Mouse (Mus musculus): ENCODE data around the gene Rbak. TPM values are rescaled to one million over a fixed set of nuclear protein-coding genes. Genes with fewer than 3 reads are reported as not detected.
A peak's percentile ranks its signal among the peaks of the same experiment; 100 is the strongest.
"Not testable (repeated sequence)": the region's sequence is repeated elsewhere in the genome, so short reads cannot be mapped to it uniquely, and the experiment has no call there.

The Rbak gene
- 5.0 and 5.6 TPM in 2 replicates for polyA plus RNA-seq (2015; fragmentation: Nextera tagmentation; extraction: Ambion mirVana)

- peak within 1 kb of the TSS; percentile 71 for H3K27ac ChIP-seq (ENCODE audit: low read length)
- ATAC-seq = peak; percentile 98
- H3K4me3 ChIP-seq (ENCODE audit: low read length) = peak within 1 kb of the TSS; percentile 72
- peak within 1 kb of the TSS; percentile 54 for H3K4me2 ChIP-seq (ENCODE audit: low read depth, low read length)
- H3K9me3 ChIP-seq (ENCODE audit: control insufficient read depth, low read length) = peaks cover 6% of the 10 kb centered on the region
- peaks cover 16% of the 10 kb centered on the region for H3K36me3 ChIP-seq (ENCODE audit: control insufficient read depth, insufficient read depth, low read length)
- under 1% methylated on average over 58 of the region's 58 CpGs for WGBS
- peaks cover 9% of the 10 kb centered on the region for H3K4me1 ChIP-seq (ENCODE audit: control insufficient read depth, insufficient read depth, low read length)
- H3K9ac ChIP-seq (ENCODE audit: low read depth, low read length) = peak within 1 kb of the TSS; percentile 91
- H3K27me3 ChIP-seq (replicated peaks; ENCODE audit: control insufficient read depth, insufficient read depth, low read length) = no peaks in the 10 kb centered on the region
These were observed at the start of gene Rbak, which contains the start of gene Spdye4b for GRCm38 (mm10) chr5:143180255-143181076. TSS of gene Rbak (minus strand) at chr5:143180775. TSS of gene Spdye4b (plus strand) at chr5:143181017.

DNA sequence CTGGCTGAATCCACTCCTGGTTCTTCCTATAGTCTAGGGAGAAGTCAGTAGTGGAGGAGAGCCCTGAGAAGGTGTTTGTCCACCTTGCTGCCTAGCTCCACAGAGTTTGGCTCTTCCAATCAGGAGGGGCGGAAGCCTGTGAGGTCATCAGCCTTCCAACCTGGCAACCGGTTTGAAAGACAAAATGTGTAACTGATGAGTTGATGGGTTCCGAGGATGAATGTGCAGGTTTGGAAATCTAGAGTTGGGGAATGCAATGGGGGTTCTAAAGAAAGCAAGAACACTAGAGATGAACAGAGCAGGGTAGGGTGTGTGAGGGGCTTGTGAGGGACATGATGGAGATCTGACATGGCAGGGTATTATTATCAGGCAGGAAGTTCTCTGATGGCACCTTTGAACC, 46.2 kb upstream of the Rbak start, which contains the start of gene Spdye4a:
Gene Spdye4a, minus strand, starts transcription at position 101 of the 400 bp plus-strand sequence.
- no peaks in the 10 kb centered on the region for H3K27me3 ChIP-seq (replicated peaks; ENCODE audit: control insufficient read depth, insufficient read depth, low read length)
- no peak for ATAC-seq
- no peak within 1 kb of the TSS for H3K4me2 ChIP-seq (ENCODE audit: low read depth, low read length)
- WGBS = 89% methylated on average over 3 of the region's 3 CpGs
- H3K36me3 ChIP-seq (ENCODE audit: control insufficient read depth, insufficient read depth, low read length) = no peaks in the 10 kb centered on the region
- H3K9ac ChIP-seq (ENCODE audit: low read depth, low read length) = no peak within 1 kb of the TSS
- no peak within 1 kb of the TSS for H3K4me3 ChIP-seq (ENCODE audit: low read length)
- no peaks in the 10 kb centered on the region for H3K4me1 ChIP-seq (ENCODE audit: control insufficient read depth, insufficient read depth, low read length)
- no peak within 1 kb of the TSS for H3K27ac ChIP-seq (ENCODE audit: low read length)
- H3K9me3 ChIP-seq (ENCODE audit: control insufficient read depth, low read length) = no peaks in the 10 kb centered on the region

GRCm38 (mm10) chr5:143222287-143222686, 41.7 kb upstream of the Rbak start:
- Histone ChIP-seq H3K4me2 (ENCODE audit: low read depth, low read length) (no peak overlapping the region), H3K36me3 (ENCODE audit: control insufficient read depth, insufficient read depth, low read length) (no peaks in the 10 kb centered on the region), H3K4me1 (ENCODE audit: control insufficient read depth, insufficient read depth, low read length) (no peaks in the 10 kb centered on the region), H3K27ac (ENCODE audit: low read length) (no peak overlapping the region), H3K27me3 (replicated peaks; ENCODE audit: control insufficient read depth, insufficient read depth, low read length) (no peaks in the 10 kb centered on the region), H3K4me3 (ENCODE audit: low read length) (no peak overlapping the region), H3K9me3 (ENCODE audit: control insufficient read depth, low read length) (no peaks in the 10 kb centered on the region), H3K9ac (ENCODE audit: low read depth, low read length) (no peak overlapping the region)
- WGBS = 71% methylated on average over 1 of the region's 1 CpGs
- no peak for ATAC-seq

- Histone ChIP-seq H3K36me3 (ENCODE audit: control insufficient read depth, insufficient read depth, low read length) (no peaks in the 10 kb centered on the region), H3K4me1 (ENCODE audit: control insufficient read depth, insufficient read depth, low read length) (no peaks in the 10 kb centered on the region), H3K9ac (ENCODE audit: low read depth, low read length) (no peak overlapping the region), H3K9me3 (ENCODE audit: control insufficient read depth, low read length) (no peaks in the 10 kb centered on the region), H3K27ac (ENCODE audit: low read length) (no peak overlapping the region), H3K27me3 (replicated peaks; ENCODE audit: control insufficient read depth, insufficient read depth, low read length) (no peaks in the 10 kb centered on the region), H3K4me2 (ENCODE audit: low read depth, low read length) (no peak overlapping the region), H3K4me3 (ENCODE audit: low read length) (no peak overlapping the region)
- WGBS = 65% methylated on average over 5 of the region's 5 CpGs
- no peak for ATAC-seq
These were observed 40.4 kb upstream of the Rbak start for GRCm38 (mm10) chr5:143220996-143221395.

DNA sequence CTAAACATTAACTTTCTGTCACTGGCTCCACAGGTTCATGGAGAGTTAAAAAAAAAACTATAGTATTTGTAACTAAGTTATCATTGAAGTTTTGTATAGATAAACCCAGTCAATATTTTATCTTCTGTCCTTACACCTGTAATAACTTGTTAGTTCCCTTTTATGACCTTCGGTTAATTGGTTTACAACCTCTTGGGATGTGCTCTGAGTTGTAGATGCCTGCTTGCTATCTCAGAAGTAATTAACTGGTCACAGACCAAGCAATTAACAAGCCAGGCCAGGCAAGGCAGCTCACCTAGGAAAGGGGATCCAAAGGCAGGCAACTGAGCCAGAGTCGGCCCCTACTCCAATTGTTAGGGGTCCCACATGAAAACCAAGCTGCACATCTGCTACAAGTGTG, 33.3 kb upstream of the Rbak start:
- Histone ChIP-seq H3K9me3 (ENCODE audit: control insufficient read depth, low read length) (no peaks in the 10 kb centered on the region), H3K27ac (ENCODE audit: low read length) (no peak overlapping the region), H3K4me1 (ENCODE audit: control insufficient read depth, insufficient read depth, low read length) (peaks cover 3% of the 10 kb centered on the region; the same call in 1 of the 2 replicates), H3K36me3 (ENCODE audit: control insufficient read depth, insufficient read depth, low read length) (no peaks in the 10 kb centered on the region), H3K4me3 (ENCODE audit: low read length) (no peak overlapping the region), H3K9ac (ENCODE audit: low read depth, low read length) (no peak overlapping the region), H3K27me3 (replicated peaks; ENCODE audit: control insufficient read depth, insufficient read depth, low read length) (peaks cover 2% of the 10 kb centered on the region; the same call in 1 of the 2 replicates), H3K4me2 (ENCODE audit: low read depth, low read length) (no peak overlapping the region)
- WGBS = 46% methylated on average over 2 of the region's 2 CpGs
- peak; percentile 93 for ATAC-seq

DNA sequence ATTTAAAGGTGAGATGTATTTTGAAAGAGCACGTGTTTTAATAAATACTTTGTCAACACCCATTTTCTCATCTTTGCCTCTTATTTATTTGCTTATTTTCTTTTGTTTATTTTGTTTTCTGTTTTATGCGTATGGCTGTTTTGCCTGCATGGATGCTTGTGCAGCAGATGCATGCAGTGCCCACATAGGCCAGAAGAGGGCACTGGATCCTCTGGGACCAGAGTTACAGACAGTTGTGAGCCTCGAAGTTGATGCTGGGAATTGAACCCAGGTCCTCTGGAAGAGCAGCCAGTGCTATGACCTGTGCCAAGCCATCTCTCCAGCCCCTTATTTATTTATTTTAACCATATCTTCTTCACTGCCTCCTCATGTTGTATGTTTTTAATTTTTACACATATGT, 24.4 kb upstream of the Rbak start:
- 77% methylated on average over 3 of the region's 3 CpGs for WGBS
- no peaks in the 10 kb centered on the region for H3K4me1 ChIP-seq (ENCODE audit: control insufficient read depth, insufficient read depth, low read length)
- no peak for ATAC-seq

DNA sequence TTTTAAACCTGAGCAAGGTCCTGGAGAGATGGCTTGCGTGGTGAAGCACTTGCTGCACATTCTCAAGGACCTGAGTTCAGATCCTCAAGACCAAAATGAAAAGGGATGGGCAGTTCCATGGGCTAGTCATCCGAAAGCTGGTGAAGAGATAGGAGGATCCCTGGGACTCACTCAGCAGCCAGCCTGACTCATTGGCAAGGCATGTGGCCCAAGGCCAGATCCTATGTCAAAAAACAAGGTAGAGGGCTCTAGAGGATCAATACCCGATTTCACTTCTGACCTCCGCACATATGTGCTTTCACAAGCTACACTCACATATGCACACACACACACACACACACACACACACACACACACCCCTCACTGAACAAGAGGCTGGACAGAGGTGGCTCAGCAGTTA, 15.9 kb upstream of the Rbak start:
- Histone ChIP-seq H3K36me3 (ENCODE audit: control insufficient read depth, insufficient read depth, low read length) (no peaks in the 10 kb centered on the region), H3K4me2 (ENCODE audit: low read depth, low read length) (no peak overlapping the region), H3K9me3 (ENCODE audit: control insufficient read depth, low read length) (no peaks in the 10 kb centered on the region), H3K4me1 (ENCODE audit: control insufficient read depth, insufficient read depth, low read length) (no peaks in the 10 kb centered on the region), H3K4me3 (ENCODE audit: low read length) (no peak overlapping the region), H3K27me3 (replicated peaks; ENCODE audit: control insufficient read depth, insufficient read depth, low read length) (no peaks in the 10 kb centered on the region), H3K27ac (ENCODE audit: low read length) (no peak overlapping the region), H3K9ac (ENCODE audit: low read depth, low read length) (no peak overlapping the region)
- WGBS = 82% methylated on average over 4 of the region's 4 CpGs
- ATAC-seq = no peak

More for the DNA sequence above, 24.4 kb upstream of the Rbak start:
- H3K36me3 ChIP-seq (ENCODE audit: control insufficient read depth, insufficient read depth, low read length) = no peaks in the 10 kb centered on the region
- H3K9me3 ChIP-seq (ENCODE audit: control insufficient read depth, low read length) = peaks cover 6% of the 10 kb centered on the region; the same call in 1 of the 2 replicates
- H3K27ac ChIP-seq (ENCODE audit: low read length) = no peak overlapping the region
- no peak overlapping the region for H3K4me3 ChIP-seq (ENCODE audit: low read length)
- H3K4me2 ChIP-seq (ENCODE audit: low read depth, low read length) = no peak overlapping the region
- H3K9ac ChIP-seq (ENCODE audit: low read depth, low read length) = no peak overlapping the region
- no peaks in the 10 kb centered on the region for H3K27me3 ChIP-seq (replicated peaks; ENCODE audit: control insufficient read depth, insufficient read depth, low read length)

DNA sequence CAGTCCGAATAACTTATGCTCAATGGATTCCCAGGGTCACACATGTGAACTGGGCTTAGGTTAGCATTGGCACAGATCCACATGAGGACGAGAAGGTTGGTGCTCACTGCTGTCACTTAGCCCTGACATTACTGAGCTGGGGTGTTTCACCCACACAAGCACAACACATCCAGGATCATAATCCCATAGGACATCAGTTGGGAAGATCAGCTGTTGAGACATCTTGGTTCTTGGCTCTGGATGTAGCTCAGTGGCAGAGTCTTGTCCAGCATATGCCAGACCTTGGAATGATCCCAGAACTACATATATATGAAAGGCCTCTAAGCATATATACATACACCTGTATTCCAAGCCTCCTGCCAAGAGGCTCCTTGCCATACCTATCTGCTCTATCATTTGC, 14.6 kb upstream of the Rbak start:
- Histone ChIP-seq H3K27me3 (replicated peaks; ENCODE audit: control insufficient read depth, insufficient read depth, low read length) (no peaks in the 10 kb centered on the region), H3K36me3 (ENCODE audit: control insufficient read depth, insufficient read depth, low read length) (no peaks in the 10 kb centered on the region), H3K4me2 (ENCODE audit: low read depth, low read length) (no peak overlapping the region), H3K4me3 (ENCODE audit: low read length) (no peak overlapping the region), H3K4me1 (ENCODE audit: control insufficient read depth, insufficient read depth, low read length) (no peaks in the 10 kb centered on the region), H3K27ac (ENCODE audit: low read length) (no peak overlapping the region), H3K9ac (ENCODE audit: low read depth, low read length) (no peak overlapping the region), H3K9me3 (ENCODE audit: control insufficient read depth, low read length) (no peaks in the 10 kb centered on the region)
- 80% methylated on average over 2 of the region's 2 CpGs for WGBS
- no peak for ATAC-seq

GRCm38 (mm10) chr5:143194747-143195146, 14.2 kb upstream of the Rbak start:
- not testable (repeated sequence) for H3K27ac ChIP-seq (ENCODE audit: low read length); H3K27me3 ChIP-seq (replicated peaks; ENCODE audit: control insufficient read depth, insufficient read depth, low read length); H3K36me3 ChIP-seq (ENCODE audit: control insufficient read depth, insufficient read depth, low read length); H3K4me1 ChIP-seq (ENCODE audit: control insufficient read depth, insufficient read depth, low read length); H3K4me3 ChIP-seq (ENCODE audit: low read length); H3K4me2 ChIP-seq (ENCODE audit: low read depth, low read length); H3K9me3 ChIP-seq (ENCODE audit: control insufficient read depth, low read length); ATAC-seq; H3K9ac ChIP-seq (ENCODE audit: low read depth, low read length)
- WGBS = 62% methylated on average over 8 of the region's 8 CpGs

All from intestine, embryonic 16.5 days (tissue).